In the genomic region with DNA sequence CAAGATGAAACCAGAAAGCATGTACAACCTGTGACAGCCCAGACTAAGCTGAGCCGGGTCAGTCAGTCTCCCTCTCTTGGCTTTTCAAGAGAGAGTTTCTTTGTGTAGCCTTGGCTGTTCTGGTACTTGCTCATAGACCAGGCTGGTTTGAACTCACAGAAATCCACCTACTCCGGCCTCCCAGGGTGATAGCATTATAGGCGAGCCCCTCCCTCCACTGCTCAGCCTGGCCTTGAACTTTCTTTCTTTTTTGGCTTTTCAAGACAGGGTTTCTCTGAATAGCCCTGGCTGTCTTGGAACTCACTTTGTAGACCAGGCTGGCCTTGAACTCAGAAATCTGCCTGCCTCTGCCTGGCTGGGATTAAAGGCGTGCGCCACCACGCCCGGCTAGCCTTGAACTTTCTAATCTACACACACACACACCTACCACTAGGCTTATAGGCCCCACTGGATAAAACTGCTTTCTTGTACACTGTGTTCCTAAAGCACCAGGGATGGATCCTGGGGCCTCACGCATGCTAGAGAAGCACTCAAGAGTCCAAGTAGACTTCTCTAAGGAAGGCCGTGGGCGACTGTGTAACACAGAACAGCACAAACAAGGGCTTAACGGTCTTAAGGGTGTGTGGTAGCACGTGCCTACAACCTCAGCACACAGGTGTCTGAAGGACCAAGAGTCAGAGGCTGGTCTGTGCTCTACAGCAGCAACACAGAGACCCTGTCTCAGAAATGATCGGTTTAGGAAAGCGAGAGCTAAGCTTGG, we compare ENCODE assay signal across 9 mouse cellular contexts. TPM values are rescaled to one million over a fixed set of nuclear protein-coding genes. Genes with fewer than 3 reads are reported as not detected.
DNase-seq lines count a peak whose midpoint lies in the region; ATAC-seq lines count a peak whose summit lies in the region.
"Had no signal": no experiment of that assay in that cellular context is flagged by ENCODE, and none has a peak within 500 bp of the region (broad histone marks: within the 10 kb centered on the region; RNA-seq: fewer than 3 reads in every experiment).

No protein-coding gene starts in this region.

- H3K4me2 ChIP-seq in forebrain, embryonic 12.5 days, result peak overlapping the region; percentile 69
- no peak overlapping the region for H3K4me2 ChIP-seq in forebrain, embryonic 15.5 days (replicated peaks)
- peak overlapping the region; percentile 82 for H3K4me2 ChIP-seq in embryonic facial prominence, embryonic 13.5 days
- H3K4me2 ChIP-seq in liver, embryonic 15.5 days, result peak overlapping the region; percentile 99

- ATAC-seq in forebrain, embryonic 12.5 days (ENCODE audit: low FRiP score), result no peak
- no peak for ATAC-seq in forebrain, embryonic 15.5 days (replicated peaks)
- ATAC-seq in megakaryocyte, adult 5-6 weeks (ENCODE audit: poor library complexity, severe bottlenecking), result no peak
- no peak for ATAC-seq in embryonic facial prominence, embryonic 13.5 days (ENCODE audit: insufficient number of reproducible peaks, insufficient read depth, low FRiP score, low TSS enrichment, low read depth)
- ATAC-seq in liver, embryonic 15.5 days (ENCODE audit: insufficient read depth), result no peak
- no peak for ATAC-seq in erythroid progenitor cell, adult 5-6 weeks (replicated peaks; ENCODE audit: low FRiP score, poor library complexity, severe bottlenecking)

- no peak overlapping the region for H3K27ac ChIP-seq in forebrain, embryonic 12.5 days
- H3K27ac ChIP-seq in forebrain, embryonic 15.5 days (replicated peaks), result no peak overlapping the region
- no peak overlapping the region for H3K27ac ChIP-seq in embryonic facial prominence, embryonic 13.5 days
- H3K27ac ChIP-seq in liver, embryonic 15.5 days (replicated peaks), result 0 out of 2 replicates have a peak overlapping the region, but pooled peaks have one; percentile 24
- H3K27ac ChIP-seq: limb, embryonic 15.5 days had no signal

- 0 out of 2 replicates have a peak overlapping the region, but pooled peaks have one; percentile 8 for H3K4me3 ChIP-seq in forebrain, embryonic 12.5 days (replicated peaks)
- no peak overlapping the region for H3K4me3 ChIP-seq in forebrain, embryonic 15.5 days
- H3K4me3 ChIP-seq in megakaryocyte, embryonic 14.5 days (replicated peaks), result peak overlapping the region; percentile 44
- H3K4me3 ChIP-seq in embryonic facial prominence, embryonic 13.5 days, result peak overlapping the region; percentile 83; the same call in 1 of the 2 replicates
- peak overlapping the region; percentile 91 for H3K4me3 ChIP-seq in liver, embryonic 15.5 days (replicated peaks)

- no peak for DNase-seq in adrenal gland, postnatal 36 days

- H3K9ac ChIP-seq in forebrain, embryonic 12.5 days, result no peak overlapping the region
- no peak overlapping the region for H3K9ac ChIP-seq in forebrain, embryonic 15.5 days (replicated peaks)
- H3K9ac ChIP-seq in embryonic facial prominence, embryonic 13.5 days, result no peak overlapping the region
- peak overlapping the region; percentile 81 for H3K9ac ChIP-seq in liver, embryonic 15.5 days

- H3K36me3 ChIP-seq in forebrain, embryonic 12.5 days (replicated peaks), result peaks cover 68% of the 10 kb centered on the region
- peaks cover 56% of the 10 kb centered on the region for H3K36me3 ChIP-seq in forebrain, embryonic 15.5 days
- H3K36me3 ChIP-seq in megakaryocyte, embryonic 14.5 days (replicated peaks; ENCODE audit: low read length), result peaks cover 77% of the 10 kb centered on the region
- peaks cover 71% of the 10 kb centered on the region for H3K36me3 ChIP-seq in embryonic facial prominence, embryonic 13.5 days
- H3K36me3 ChIP-seq in liver, embryonic 15.5 days (replicated peaks), result peaks cover 71% of the 10 kb centered on the region

- H3K9me3 ChIP-seq in forebrain, embryonic 12.5 days, result no peaks in the 10 kb centered on the region
- no peaks in the 10 kb centered on the region for H3K9me3 ChIP-seq in forebrain, embryonic 15.5 days
- H3K9me3 ChIP-seq in megakaryocyte, embryonic 14.5 days, result no peaks in the 10 kb centered on the region
- no peaks in the 10 kb centered on the region for H3K9me3 ChIP-seq in embryonic facial prominence, embryonic 13.5 days
- no peaks in the 10 kb centered on the region for H3K9me3 ChIP-seq in liver, embryonic 15.5 days (replicated peaks)
- H3K9me3 ChIP-seq: limb, embryonic 15.5 days had no signal

- peaks cover 14% of the 10 kb centered on the region for H3K4me1 ChIP-seq in forebrain, embryonic 12.5 days
- peaks cover 15% of the 10 kb centered on the region for H3K4me1 ChIP-seq in forebrain, embryonic 15.5 days
- H3K4me1 ChIP-seq in megakaryocyte, embryonic 14.5 days, result peaks cover 38% of the 10 kb centered on the region
- H3K4me1 ChIP-seq in embryonic facial prominence, embryonic 13.5 days, result peaks cover 12% of the 10 kb centered on the region
- H3K4me1 ChIP-seq in liver, embryonic 15.5 days (replicated peaks), result peaks cover 38% of the 10 kb centered on the region

- WGBS in forebrain, embryonic 12.5 days, result 93% methylated on average over 14 of the region's 14 CpGs
- WGBS in forebrain, embryonic 15.5 days, result 94% methylated on average over 14 of the region's 14 CpGs
- WGBS in embryonic facial prominence, embryonic 13.5 days, result 92% methylated on average over 14 of the region's 14 CpGs
- 72% methylated on average over 14 of the region's 14 CpGs for WGBS in liver, embryonic 15.5 days (ENCODE audit: insufficient replicate concordance)

- no peaks in the 10 kb centered on the region for H3K27me3 ChIP-seq in forebrain, embryonic 12.5 days
- H3K27me3 ChIP-seq in forebrain, embryonic 15.5 days, result no peaks in the 10 kb centered on the region
- H3K27me3 ChIP-seq in megakaryocyte, embryonic 14.5 days (replicated peaks), result no peaks in the 10 kb centered on the region
- H3K27me3 ChIP-seq in embryonic facial prominence, embryonic 13.5 days, result no peaks in the 10 kb centered on the region
- H3K27me3 ChIP-seq in liver, embryonic 15.5 days, result no peaks in the 10 kb centered on the region
- H3K27me3 ChIP-seq: limb, embryonic 15.5 days had no signal

RNA-seq across cellular contexts. Expression of gene C1qbp, which starts 1.9 kb away (rescaled TPM):
- polyA plus RNA-seq in forebrain, embryonic 12.5 days (2016; fragmentation: Nextera tagmentation; extraction: Ambion mirVana), result 249 and 252 TPM in 2 replicates
- 208 TPM in 2 replicates for polyA plus RNA-seq in forebrain, embryonic 15.5 days (2015; fragmentation: Nextera tagmentation; extraction: Ambion mirVana)
- polyA plus RNA-seq in megakaryocyte, embryonic 14.5 days (2012; ENCODE audit: insufficient read depth, low replicate concordance), result 211 and 537 TPM in 2 replicates
- total RNA-seq in megakaryocyte, adult 5-6 weeks (2015), result 112 and 122 TPM in 2 replicates
- total RNA-seq in megakaryocyte, adult 5-6 weeks (2017), result 18.3 and 25.8 TPM in 2 replicates
- polyA plus RNA-seq in embryonic facial prominence, embryonic 13.5 days (2015; fragmentation: Nextera tagmentation; extraction: Ambion mirVana), result 233 and 254 TPM in 2 replicates
- 159 and 170 TPM in 2 replicates for polyA plus RNA-seq in liver, embryonic 15.5 days (2015; fragmentation: Nextera tagmentation; extraction: Ambion mirVana)
- 100 to 1,000 TPM; 231 to 240 TPM for total RNA-seq in adrenal gland, postnatal 36 days (2021)
- total RNA-seq in erythroid progenitor cell, adult 5-6 weeks (2015; ENCODE audit: low replicate concordance), result 87.2 and 106 TPM in 2 replicates
- 7.3 and 24.4 TPM in 2 replicates for total RNA-seq in erythroid progenitor cell, adult 5-6 weeks (2017; ENCODE audit: low replicate concordance)

RNA-seq across cellular contexts. Expression of gene Rpain, which starts 10.9 kb away (rescaled TPM):
- 83.9 and 89.5 TPM in 2 replicates for polyA plus RNA-seq in forebrain, embryonic 12.5 days (2016; fragmentation: Nextera tagmentation; extraction: Ambion mirVana)
- 82.6 and 88.3 TPM in 2 replicates for polyA plus RNA-seq in forebrain, embryonic 15.5 days (2015; fragmentation: Nextera tagmentation; extraction: Ambion mirVana)
- polyA plus RNA-seq in megakaryocyte, embryonic 14.5 days (2012; ENCODE audit: insufficient read depth, low replicate concordance), result 9.3 TPM in 1 of 2 replicates, not detected in the other
- 38.4 and 58.3 TPM in 2 replicates for total RNA-seq in megakaryocyte, adult 5-6 weeks (2015)
- total RNA-seq in megakaryocyte, adult 5-6 weeks (2017), result 14.7 and 19.2 TPM in 2 replicates
- 71.6 and 80.7 TPM in 2 replicates for polyA plus RNA-seq in embryonic facial prominence, embryonic 13.5 days (2015; fragmentation: Nextera tagmentation; extraction: Ambion mirVana)
- 89.1 and 98.7 TPM in 2 replicates for polyA plus RNA-seq in liver, embryonic 15.5 days (2015; fragmentation: Nextera tagmentation; extraction: Ambion mirVana)
- 10 to 100 TPM; 23.8 to 26.0 TPM for total RNA-seq in adrenal gland, postnatal 36 days (2021)
- total RNA-seq in erythroid progenitor cell, adult 5-6 weeks (2015; ENCODE audit: low replicate concordance), result 136 and 165 TPM in 2 replicates
- 47.1 and 102 TPM in 2 replicates for total RNA-seq in erythroid progenitor cell, adult 5-6 weeks (2017; ENCODE audit: low replicate concordance)

RNA-seq across cellular contexts. Expression of gene Nup88, which starts 11.2 kb away (rescaled TPM):
- 158 and 163 TPM in 2 replicates for polyA plus RNA-seq in forebrain, embryonic 12.5 days (2016; fragmentation: Nextera tagmentation; extraction: Ambion mirVana)
- polyA plus RNA-seq in forebrain, embryonic 15.5 days (2015; fragmentation: Nextera tagmentation; extraction: Ambion mirVana), result 148 and 149 TPM in 2 replicates
- polyA plus RNA-seq in megakaryocyte, embryonic 14.5 days (2012; ENCODE audit: insufficient read depth, low replicate concordance), result 18.2 and 21.9 TPM in 2 replicates
- total RNA-seq in megakaryocyte, adult 5-6 weeks (2015), result 102 and 116 TPM in 2 replicates
- total RNA-seq in megakaryocyte, adult 5-6 weeks (2017), result 108 and 110 TPM in 2 replicates
- 130 and 140 TPM in 2 replicates for polyA plus RNA-seq in embryonic facial prominence, embryonic 13.5 days (2015; fragmentation: Nextera tagmentation; extraction: Ambion mirVana)
- 57.2 and 58.9 TPM in 2 replicates for polyA plus RNA-seq in liver, embryonic 15.5 days (2015; fragmentation: Nextera tagmentation; extraction: Ambion mirVana)
- 10 to 100 TPM; 56.0 to 60.3 TPM for total RNA-seq in adrenal gland, postnatal 36 days (2021)
- 85.4 and 142 TPM in 2 replicates for total RNA-seq in erythroid progenitor cell, adult 5-6 weeks (2015; ENCODE audit: low replicate concordance)
- 93.7 and 128 TPM in 2 replicates for total RNA-seq in erythroid progenitor cell, adult 5-6 weeks (2017; ENCODE audit: low replicate concordance)

RNA-seq across cellular contexts. Expression of gene Dhx33, which starts 23.3 kb away (rescaled TPM):
- 20.9 and 22.3 TPM in 2 replicates for polyA plus RNA-seq in forebrain, embryonic 12.5 days (2016; fragmentation: Nextera tagmentation; extraction: Ambion mirVana)
- polyA plus RNA-seq in forebrain, embryonic 15.5 days (2015; fragmentation: Nextera tagmentation; extraction: Ambion mirVana), result 16.8 and 17.3 TPM in 2 replicates
- polyA plus RNA-seq in megakaryocyte, embryonic 14.5 days (2012; ENCODE audit: insufficient read depth, low replicate concordance), result 3.6 and 4.1 TPM in 2 replicates
- total RNA-seq in megakaryocyte, adult 5-6 weeks (2015), result 5.1 and 8.4 TPM in 2 replicates
- 10.7 and 17.0 TPM in 2 replicates for total RNA-seq in megakaryocyte, adult 5-6 weeks (2017)
- 18.3 and 20.6 TPM in 2 replicates for polyA plus RNA-seq in embryonic facial prominence, embryonic 13.5 days (2015; fragmentation: Nextera tagmentation; extraction: Ambion mirVana)
- polyA plus RNA-seq in liver, embryonic 15.5 days (2015; fragmentation: Nextera tagmentation; extraction: Ambion mirVana), result 5.8 and 6.6 TPM in 2 replicates
- 10 to 100 TPM; 28.4 to 31.4 TPM for total RNA-seq in adrenal gland, postnatal 36 days (2021)
- 1.1 and 3.8 TPM in 2 replicates for total RNA-seq in erythroid progenitor cell, adult 5-6 weeks (2015; ENCODE audit: low replicate concordance)
- 7.4 and 7.8 TPM in 2 replicates for total RNA-seq in erythroid progenitor cell, adult 5-6 weeks (2017; ENCODE audit: low replicate concordance)

RNA-seq across cellular contexts. Expression of gene Mis12, which starts 38.5 kb away (rescaled TPM):
- polyA plus RNA-seq in forebrain, embryonic 12.5 days (2016; fragmentation: Nextera tagmentation; extraction: Ambion mirVana), result 60.7 and 66.1 TPM in 2 replicates
- polyA plus RNA-seq in forebrain, embryonic 15.5 days (2015; fragmentation: Nextera tagmentation; extraction: Ambion mirVana), result 39.4 and 40.5 TPM in 2 replicates
- 1.4 TPM in 1 of 2 replicates, not detected in the other for polyA plus RNA-seq in megakaryocyte, embryonic 14.5 days (2012; ENCODE audit: insufficient read depth, low replicate concordance)
- total RNA-seq in megakaryocyte, adult 5-6 weeks (2015), result 30.2 and 31.4 TPM in 2 replicates
- 43.4 and 60.9 TPM in 2 replicates for total RNA-seq in megakaryocyte, adult 5-6 weeks (2017)
- 52.8 and 53.7 TPM in 2 replicates for polyA plus RNA-seq in embryonic facial prominence, embryonic 13.5 days (2015; fragmentation: Nextera tagmentation; extraction: Ambion mirVana)
- 22.2 and 23.3 TPM in 2 replicates for polyA plus RNA-seq in liver, embryonic 15.5 days (2015; fragmentation: Nextera tagmentation; extraction: Ambion mirVana)
- 10 to 100 TPM; 21.8 to 26.3 TPM for total RNA-seq in adrenal gland, postnatal 36 days (2021)
- total RNA-seq in erythroid progenitor cell, adult 5-6 weeks (2015; ENCODE audit: low replicate concordance), result 56.6 and 62.9 TPM in 2 replicates
- 69.3 and 137 TPM in 2 replicates for total RNA-seq in erythroid progenitor cell, adult 5-6 weeks (2017; ENCODE audit: low replicate concordance)
